Mouse (Mus musculus) B cell, adult 62 days (primary cell): ENCODE measurements around the gene Idi2. TPM values are rescaled to one million over a fixed set of nuclear protein-coding genes. Genes with fewer than 3 reads are reported as not detected.

Experiments
- total RNA-seq: library from RNA; stranded (reverse); gene quantifications from 4 replicates; pipeline ENCODE4 v1.2.4, GENCODE M21; 2023

Idi2 gene
- not detected in 4 replicates for total RNA-seq

GRCm38 (mm10) chr13:8952563-8952962 is at the start of gene Idi2:
TSS of gene Idi2 (plus strand) at chr13:8952863.

GRCm38 (mm10) chr13:8948131-8948530 is 4.5 kb upstream of the Idi2 start, which contains the start of gene Gm9745:
TSS of gene Gm9745 (minus strand) at chr13:8948231.

GRCm38 (mm10) chr13:8995990-8996786 is 43.5 kb downstream of the Idi2 start, which contains the start of gene Gtpbp4:
TSS of gene Gtpbp4 (minus strand) at chr13:8996083.

Other genes starting within 250 kb of the Idi2 start
- gene Wdr37, start 81.0 kb upstream of the Idi2 start, total RNA-seq = 38.2 to 52.1 TPM (median 48.1 TPM) in 4 replicates
- gene Idi1, start 67.4 kb upstream of the Idi2 start, total RNA-seq = 12.1 to 16.9 TPM (median 15.1 TPM) in 4 replicates
- not detected in 4 replicates for gene Gm9745, start 4.6 kb upstream of the Idi2 start, total RNA-seq
- gene Gtpbp4, start 43.2 kb downstream of the Idi2 start, total RNA-seq = 109 to 120 TPM (median 115 TPM) in 4 replicates
- gene Larp4b, start 141.0 kb downstream of the Idi2 start, total RNA-seq = 70.0 to 75.5 TPM (median 72.5 TPM) in 4 replicates